Mouse (Mus musculus) central nervous system, embryonic 18 days (tissue): Measurements from ENCODE around the gene Ubald1. TPM values are rescaled to one million over a fixed set of nuclear protein-coding genes. Genes with fewer than 3 reads are reported as not detected.

Source experiments
- polyA plus RNA-seq: library from polyadenylated mRNA; depleted of rRNA; stranded (reverse); fragments of >200 nt; gene quantifications from 2 replicates; pipeline ENCODE4 v1.2.3, GENCODE M21; 2012; rRNA removed

The Ubald1 gene
- 26.7 and 30.4 TPM in 2 replicates for polyA plus RNA-seq

GRCm38 (mm10) chr16:4880136-4880825 is at the start of gene Ubald1:
Gene Ubald1 (minus strand): TSS chr16:4880315.

GRCm38 (mm10) chr16:4885760-4886689 is 5.9 kb upstream of the Ubald1 start, which contains the start of gene Mgrn1:
Gene Mgrn1 (plus strand): TSS chr16:4886249.

GRCm38 (mm10) chr16:4835191-4835590 is 44.9 kb downstream of the Ubald1 start, which contains the start of gene 4930562C15Rik:
Gene 4930562C15Rik (plus strand): TSS chr16:4835416.

Other genes with a start within 250 kb of the Ubald1 start
- 4.6 and 7.2 TPM in 2 replicates for gene Vasn, start 240.4 kb downstream of the Ubald1 start, polyA plus RNA-seq
- gene Dnaja3, start 240.3 kb downstream of the Ubald1 start, polyA plus RNA-seq = 30.2 and 30.7 TPM in 2 replicates
- gene Coro7, start 200.5 kb downstream of the Ubald1 start, polyA plus RNA-seq = 74.9 and 85.8 TPM in 2 replicates
- 63.9 and 70.2 TPM in 2 replicates for gene Nmral1, start 161.0 kb downstream of the Ubald1 start, polyA plus RNA-seq
- gene Hmox2, start 154.0 kb downstream of the Ubald1 start, polyA plus RNA-seq = 69.5 and 71.9 TPM in 2 replicates
- gene Cdip1, start 90.0 kb downstream of the Ubald1 start, polyA plus RNA-seq = 99.1 and 101 TPM in 2 replicates
- gene 4930562C15Rik, start 44.9 kb downstream of the Ubald1 start, polyA plus RNA-seq = not detected in 2 replicates
- gene Mgrn1, start 5.9 kb upstream of the Ubald1 start, polyA plus RNA-seq = 146 and 156 TPM in 2 replicates
- 99.3 and 110 TPM in 2 replicates for gene Nudt16l1, start 58.4 kb upstream of the Ubald1 start, polyA plus RNA-seq
- 114 and 124 TPM in 2 replicates for gene Anks3, start 83.9 kb upstream of the Ubald1 start, polyA plus RNA-seq
- gene Sept12, start 117.5 kb upstream of the Ubald1 start, polyA plus RNA-seq = 0.04 TPM in 1 of 2 replicates, not detected in the other
- 0.80 and 0.92 TPM in 2 replicates for gene Smim22, start 127.0 kb upstream of the Ubald1 start, polyA plus RNA-seq
- 109 and 119 TPM in 2 replicates for gene Rogdi, start 133.2 kb upstream of the Ubald1 start, polyA plus RNA-seq
- 140 and 147 TPM in 2 replicates for gene Glyr1, start 169.5 kb upstream of the Ubald1 start, polyA plus RNA-seq
- gene Ubn1, start 169.7 kb upstream of the Ubald1 start, polyA plus RNA-seq = 27.3 and 27.5 TPM in 2 replicates